Mouse (Mus musculus): ENCODE data around the gene Gzmn.
"Not testable (repeated sequence)": the region's sequence is repeated elsewhere in the genome, so short reads cannot be mapped to it uniquely, and the experiment has no call there.

Gene Gzmn

DNA sequence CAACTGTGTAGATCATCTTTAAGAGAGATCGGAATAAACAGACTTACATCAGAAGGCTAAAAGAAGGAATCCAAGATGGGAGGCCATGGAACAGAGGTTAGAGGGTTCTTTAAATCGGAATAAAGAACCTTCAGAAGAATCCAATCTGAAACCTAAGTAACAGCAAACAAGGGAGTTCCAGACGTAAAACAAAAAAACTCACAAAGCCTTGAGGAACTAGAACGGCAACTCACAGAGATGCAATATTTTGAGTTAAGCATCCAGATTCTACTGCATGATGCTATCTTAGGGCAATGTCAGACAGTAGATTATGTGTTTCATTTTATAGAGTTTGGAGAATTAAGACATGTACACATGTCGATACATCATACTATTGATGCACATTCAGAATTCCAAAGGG is at the start of gene Gzmn:
Gene Gzmn, minus strand, starts transcription at position 101 of the 400 bp plus-strand sequence.
- no peak for DNase-seq (ENCODE audit: low spot score in 2 of 2)

DNA sequence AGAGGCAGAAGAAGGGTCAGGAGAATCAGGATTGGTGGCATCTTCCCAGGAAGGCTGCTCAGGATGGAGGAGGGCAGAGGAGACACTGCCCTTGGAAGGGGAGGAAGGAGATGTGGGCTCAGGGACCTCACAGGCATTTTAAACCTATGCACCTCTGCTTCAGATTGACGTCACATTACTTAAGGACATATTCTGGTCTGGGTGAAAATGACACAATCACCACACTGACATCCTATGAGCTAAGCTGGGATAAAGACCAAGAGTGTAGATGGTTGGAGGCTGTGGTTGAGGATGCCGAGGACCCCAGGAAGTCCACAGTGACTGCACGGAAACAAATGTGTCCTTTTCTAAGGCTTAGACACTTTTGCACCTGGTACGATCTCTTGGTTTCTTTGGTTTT is 36.9 kb upstream of the Gzmn start, which contains the start of gene Gzmf:
Gene Gzmf, minus strand, starts transcription at position 101 of the 400 bp plus-strand sequence.
- DNase-seq (ENCODE audit: low spot score in 2 of 2) = no peak

DNA sequence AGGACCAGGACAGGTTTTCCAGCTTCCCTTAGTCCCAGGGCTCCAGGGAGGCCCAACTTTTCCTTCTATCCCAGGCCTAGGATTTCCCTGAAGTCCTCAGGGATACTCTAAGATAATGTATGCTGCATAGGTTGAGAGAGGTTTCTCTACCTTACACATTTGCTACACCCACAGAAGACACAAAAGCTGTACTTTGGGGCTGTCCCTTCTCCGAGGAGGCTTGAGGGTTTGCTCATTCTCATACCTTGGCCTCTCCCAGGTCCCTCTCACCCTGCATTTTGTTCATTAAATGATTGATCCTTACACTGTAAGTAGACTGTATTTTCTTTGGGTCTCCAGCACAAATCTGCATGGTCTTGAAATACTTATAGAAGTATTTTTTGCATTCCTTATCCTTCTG is 31.2 kb upstream of the Gzmn start:
- no peak for DNase-seq (ENCODE audit: low spot score in 2 of 2)

DNA sequence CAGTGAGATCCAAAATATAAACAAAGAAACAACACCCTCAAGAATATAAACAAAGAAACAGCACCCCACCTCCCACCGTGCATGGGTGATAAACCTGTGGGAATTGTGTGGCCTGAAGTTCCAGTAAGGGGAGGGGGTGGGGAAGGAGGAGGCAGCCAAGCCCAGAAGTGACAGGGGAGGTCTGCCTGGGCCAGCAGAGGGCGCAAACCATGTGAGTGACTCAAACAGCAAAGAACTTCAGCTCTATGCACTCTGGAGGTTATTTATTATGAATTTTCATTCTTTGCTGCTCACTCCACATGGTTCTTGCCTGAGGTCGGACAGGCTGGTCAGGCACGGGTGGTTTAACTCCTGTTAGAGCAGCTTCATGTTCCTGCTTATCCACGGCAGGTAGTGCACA is 30.6 kb upstream of the Gzmn start:
- DNase-seq (ENCODE audit: low spot score in 2 of 2) = peak; percentile 5 to 7

DNA sequence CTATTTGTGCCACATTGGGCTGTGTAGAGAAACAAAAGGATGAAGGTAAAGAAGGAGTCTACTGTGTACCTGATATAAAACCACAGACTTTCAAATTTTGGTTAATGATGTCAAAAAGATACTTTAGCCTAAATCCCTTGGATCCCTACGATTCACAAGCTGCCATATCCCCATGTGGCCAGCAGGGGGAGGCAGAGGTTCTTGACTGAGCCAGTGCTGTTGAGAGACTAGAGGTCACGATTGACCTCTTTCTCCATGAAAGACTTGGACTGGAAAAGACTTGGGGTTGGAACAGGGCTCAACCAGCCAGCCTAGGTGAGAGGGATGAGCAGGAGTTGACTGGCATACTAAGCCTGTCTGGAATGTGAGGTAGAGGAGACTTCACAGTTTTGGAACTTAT is 29.6 kb upstream of the Gzmn start:
- DNase-seq (ENCODE audit: low spot score in 2 of 2) = peak; percentile 60 to 76

DNA sequence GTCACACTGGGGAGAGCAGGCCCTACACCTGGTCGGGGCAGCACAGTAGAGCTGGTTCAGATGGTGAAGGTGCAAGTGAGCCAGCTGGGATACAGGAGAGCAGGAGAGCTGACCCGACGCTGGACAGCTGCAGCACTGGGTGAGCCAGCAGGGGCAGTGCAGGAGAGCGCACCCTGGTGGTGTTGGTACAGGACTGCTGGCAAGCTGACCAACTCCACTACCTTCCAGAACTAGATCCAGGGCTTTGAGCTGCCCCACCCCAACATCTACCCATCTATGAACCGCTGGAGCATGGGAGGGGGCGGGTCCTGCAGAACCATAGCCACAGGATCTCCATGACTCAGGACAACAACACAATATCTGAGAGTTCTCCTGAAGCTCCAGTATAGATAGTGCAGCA is 12.5 kb upstream of the Gzmn start:
- DNase-seq (ENCODE audit: low spot score in 2 of 2) = no peak

DNA sequence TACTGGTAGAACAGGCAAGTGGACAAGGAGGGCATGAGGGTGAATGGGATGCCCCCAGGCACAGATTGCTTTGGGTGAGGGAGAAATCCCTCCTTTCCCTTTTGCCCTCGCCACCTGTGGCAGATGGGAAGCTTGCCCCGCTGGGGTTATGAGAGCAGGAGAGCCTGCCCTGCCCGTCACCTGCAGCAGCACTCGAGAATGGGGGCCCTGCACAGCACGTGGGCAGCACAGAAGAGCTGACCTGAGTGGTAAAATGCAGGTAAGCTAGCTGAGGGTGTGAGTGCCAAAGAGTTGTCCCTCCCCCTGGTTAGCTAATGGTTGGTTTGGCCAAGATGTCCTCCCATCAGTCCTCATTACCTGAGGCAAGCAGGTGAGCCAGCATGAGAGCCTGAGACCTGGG is 12.1 kb upstream of the Gzmn start:
- no peak for DNase-seq (ENCODE audit: low spot score in 2 of 2)

DNA sequence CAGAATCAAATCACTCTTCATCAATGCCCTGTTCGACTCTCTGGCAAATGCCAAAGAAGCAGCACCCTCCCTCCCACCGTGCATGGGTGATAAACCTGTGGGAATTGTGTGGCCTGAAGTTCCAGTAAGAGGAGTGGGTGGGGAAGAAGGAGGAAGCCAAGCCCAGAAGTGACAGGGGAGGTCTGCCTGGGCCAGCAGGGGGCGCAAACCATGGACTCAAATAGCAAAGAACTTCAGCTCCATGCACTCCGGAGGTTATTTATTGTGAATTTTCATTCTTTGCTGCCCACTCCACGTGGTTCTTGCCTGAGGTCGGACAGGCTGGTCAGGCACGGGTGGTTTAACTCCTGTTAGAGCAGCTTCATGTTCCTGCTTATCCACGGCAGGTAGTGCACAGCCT is 3.3 kb upstream of the Gzmn start:
- peak in 1 of 2 experiments; percentile 16 for DNase-seq (ENCODE audit: low spot score in 2 of 2)

DNA sequence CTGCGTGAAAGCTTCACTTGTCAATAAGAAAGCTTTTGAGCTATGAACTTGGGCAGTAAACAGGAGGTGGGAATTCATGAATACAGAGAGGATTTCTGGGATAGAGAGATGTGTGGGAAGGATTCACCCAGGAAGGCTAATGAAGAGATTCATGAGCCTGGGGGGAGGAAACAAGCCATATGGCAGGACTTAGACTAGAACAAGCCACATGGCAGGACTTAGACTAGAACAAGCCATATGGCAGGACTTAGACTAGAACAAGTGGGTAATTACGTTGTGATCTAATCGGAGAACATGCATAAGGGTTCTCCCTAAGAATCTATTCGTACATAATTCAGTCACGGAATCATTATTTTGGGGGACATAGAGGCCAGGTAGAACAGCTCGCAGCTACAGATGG is 1.0 kb downstream of the Gzmn start:
- DNase-seq (ENCODE audit: low spot score in 2 of 2) = peak in 1 of 2 experiments; percentile 5

DNA sequence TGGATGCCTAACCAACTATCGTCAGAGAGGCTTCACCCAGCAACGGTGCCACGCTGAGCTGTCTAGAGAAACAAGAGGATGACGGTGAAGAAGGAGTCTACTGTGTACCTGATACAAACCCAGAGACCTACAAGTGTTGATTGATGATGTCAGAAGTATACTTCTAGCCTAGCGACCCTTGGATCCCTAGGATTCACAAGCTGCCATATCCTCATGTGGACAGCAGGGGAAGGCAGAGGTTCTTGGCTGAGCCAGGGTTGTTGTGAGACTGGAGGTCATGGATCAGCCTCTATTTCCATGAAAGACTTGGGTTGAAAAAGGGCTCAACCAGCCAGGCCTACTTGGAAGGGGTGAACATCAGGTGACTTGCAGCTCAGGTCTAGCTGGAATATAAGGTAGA is 1.7 kb downstream of the Gzmn start:
- no peak for DNase-seq (ENCODE audit: low spot score in 2 of 2)

DNA sequence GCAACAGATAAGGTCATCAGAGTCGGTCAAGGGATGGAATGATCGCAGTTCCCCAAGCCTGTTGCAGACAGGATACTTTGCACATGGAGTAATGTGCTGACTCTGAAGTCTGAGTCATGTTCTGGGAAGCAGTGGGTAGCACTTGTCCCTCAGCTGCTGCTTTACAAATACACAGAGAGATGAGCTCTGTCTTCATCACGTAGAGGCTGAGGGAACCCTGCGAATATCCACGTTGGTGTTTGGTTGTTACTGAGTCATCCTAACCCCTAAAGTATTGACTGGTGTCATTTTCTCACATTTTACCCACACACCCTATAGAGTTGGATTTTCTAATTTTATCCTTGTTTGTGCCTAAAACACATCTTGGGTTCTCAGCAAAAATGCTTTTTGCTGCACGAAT is 6.4 kb downstream of the Gzmn start:
- peak; percentile 33 to 52 for DNase-seq (ENCODE audit: low spot score in 2 of 2)

DNA sequence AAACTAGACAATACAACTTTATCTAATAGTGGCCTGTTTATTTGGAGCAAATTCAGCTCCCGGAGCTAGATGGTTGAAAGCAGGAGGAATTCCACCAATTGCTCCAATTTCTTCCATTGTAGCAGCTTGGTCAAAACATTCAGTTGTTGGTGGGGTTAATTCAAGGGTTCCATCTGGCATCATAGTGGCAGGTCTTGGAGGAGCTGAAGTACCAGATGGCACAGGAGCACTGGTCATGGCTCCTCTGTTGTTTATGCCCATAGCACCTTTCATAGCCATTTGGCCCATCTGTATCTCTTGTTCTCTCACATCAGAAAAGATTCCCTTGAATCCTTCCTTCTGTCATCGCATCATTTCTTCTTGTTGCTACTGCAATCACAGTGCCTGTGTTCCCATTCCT is 12.3 kb downstream of the Gzmn start:
- DNase-seq (ENCODE audit: low spot score in 2 of 2) = no peak

DNA sequence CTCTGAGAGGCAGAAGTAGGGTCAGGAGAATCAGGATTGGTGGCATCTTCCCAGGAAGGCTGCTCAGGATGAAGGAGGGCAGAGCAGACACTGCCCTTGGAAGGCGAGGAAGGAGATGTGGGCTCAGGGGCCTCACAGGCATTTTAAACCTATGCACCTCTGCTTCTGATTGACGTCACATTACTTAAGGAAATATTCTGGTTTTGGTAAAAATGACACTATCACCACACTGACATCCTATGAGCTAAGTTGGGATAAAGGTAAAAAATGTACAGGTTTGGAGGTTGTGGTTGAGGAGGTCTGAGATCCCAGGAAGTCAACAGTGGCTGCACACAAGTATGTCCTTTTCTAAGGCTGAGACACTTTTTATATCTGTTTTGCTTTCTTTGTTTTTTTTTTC is 14.9 kb downstream of the Gzmn start, which contains the start of gene Gzmg:
Gene Gzmg, minus strand, starts transcription at position 101 of the 400 bp plus-strand sequence.
- DNase-seq (ENCODE audit: low spot score in 2 of 2) = not testable (repeated sequence)

DNA sequence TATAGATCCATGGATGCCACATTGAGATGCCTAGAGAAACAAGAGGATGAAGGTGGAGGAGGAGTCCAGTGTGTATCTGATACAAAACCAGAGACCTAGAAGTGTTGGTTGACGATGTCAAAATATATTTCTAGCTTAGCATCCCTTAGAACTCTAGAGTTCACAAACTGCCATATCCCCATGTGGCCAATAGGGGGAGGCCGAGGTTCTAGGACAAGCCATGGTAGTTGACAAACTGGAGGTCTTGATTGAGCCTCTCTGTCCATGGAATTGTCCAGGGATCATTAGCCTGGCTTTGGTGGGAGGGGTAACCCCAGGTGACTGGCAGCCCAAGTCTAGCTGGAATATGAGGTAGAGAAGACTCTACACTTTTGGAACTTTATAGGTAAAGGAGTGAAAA is 19.1 kb downstream of the Gzmn start:
- no peak for DNase-seq (ENCODE audit: low spot score in 2 of 2)

DNA sequence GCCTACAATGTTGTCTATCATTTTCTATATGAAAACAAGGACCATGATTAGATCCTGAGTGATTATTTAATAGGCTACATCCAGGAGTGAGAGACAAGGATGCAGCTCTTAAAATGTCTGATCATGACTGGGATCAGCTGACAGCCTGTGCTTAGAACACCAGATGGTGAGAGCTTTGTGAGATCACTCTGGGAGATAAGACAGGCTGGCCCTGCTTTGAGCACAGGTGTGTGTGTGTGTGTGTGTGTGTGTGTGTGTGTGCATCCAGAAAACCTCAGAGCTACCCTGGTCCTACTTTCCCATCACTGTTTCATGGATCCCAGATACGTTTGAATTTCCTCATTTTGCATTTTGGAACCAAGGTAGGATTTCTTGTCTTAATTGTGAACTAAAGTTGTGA is 40.7 kb downstream of the Gzmn start:
- DNase-seq (ENCODE audit: low spot score in 2 of 2) = not testable (repeated sequence)

DNA sequence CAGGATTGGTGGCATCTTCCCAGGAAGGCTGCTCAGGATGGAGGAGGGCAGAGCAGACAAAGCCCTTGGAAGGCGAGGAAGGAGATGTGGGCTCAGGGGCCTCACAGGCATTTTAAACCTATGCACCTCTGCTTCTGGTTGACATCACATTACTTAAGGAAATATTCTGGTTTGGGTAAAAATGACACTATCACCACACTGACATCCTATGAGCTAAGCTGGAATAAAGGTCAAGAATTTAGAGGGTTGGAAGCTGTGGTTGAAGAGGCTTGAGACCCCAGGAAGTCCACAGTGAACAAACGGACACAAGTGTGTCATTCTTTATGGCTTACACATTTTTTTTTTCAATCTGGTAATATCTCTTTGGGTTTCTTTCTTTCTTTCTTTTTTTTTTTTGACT is 41.9 kb downstream of the Gzmn start, which contains the start of gene Gzmd:
Gene Gzmd, minus strand, starts transcription at position 101 of the 400 bp plus-strand sequence.
- DNase-seq (ENCODE audit: low spot score in 2 of 2) = not testable (repeated sequence)

DNA sequence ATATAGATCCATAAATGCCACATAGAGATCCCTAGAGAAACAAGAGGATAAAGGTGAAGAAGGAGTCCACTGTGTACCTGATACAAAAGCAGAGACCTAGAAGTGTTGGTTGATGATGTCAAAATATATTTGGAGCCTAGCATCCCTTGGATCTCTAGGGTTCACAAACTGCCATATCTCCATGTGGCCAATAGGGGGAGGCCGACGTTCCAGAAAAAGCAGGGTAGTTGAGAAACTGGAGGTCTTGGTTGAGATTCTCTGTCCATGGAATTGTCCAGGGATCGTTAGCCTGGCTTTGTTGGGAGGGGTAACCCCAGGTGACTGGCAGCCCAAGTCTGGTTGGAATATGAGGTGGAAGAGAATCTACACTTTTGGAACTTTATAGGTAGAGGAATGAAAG is 46.1 kb downstream of the Gzmn start:
- no peak for DNase-seq (ENCODE audit: low spot score in 2 of 2)

DNA sequence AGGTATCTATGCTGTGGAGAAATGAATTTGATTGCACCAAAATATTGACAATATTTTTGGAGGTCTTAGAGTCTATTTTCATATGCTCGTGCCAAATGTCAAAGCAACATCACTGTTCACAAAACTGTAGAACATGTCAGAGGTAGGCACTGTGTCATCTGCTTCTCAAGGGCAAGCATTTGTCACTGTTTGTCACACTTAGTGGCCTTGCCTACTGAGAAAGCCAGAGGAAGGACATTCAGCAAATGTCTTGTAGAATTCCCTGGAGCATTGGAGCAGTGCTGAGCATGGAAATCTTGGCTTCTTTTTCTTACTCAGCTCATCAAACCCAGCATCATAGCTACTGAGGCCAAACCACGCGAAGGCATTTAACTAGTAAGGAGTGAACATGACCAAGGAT is 50.9 kb downstream of the Gzmn start:
- no peak for DNase-seq (ENCODE audit: low spot score in 2 of 2)

DNA sequence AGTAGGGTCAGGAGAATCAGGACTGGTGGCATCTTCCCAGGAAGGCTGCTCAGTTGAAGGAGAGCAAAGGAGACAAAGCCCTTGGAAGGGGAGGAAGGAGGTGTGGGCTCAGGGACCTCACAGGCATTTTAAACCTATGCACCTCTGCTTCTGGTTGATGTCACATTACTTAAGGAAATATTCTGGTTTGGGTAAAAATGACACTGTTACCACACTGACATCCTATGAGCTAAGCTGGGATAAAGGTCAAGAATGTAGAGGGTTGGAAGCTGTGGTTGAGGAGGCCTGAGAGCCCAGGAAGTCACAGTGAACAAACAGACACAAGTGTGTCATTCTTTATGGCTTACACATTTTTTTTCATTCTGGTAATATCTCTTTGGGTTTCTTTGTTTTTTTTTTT is 53.9 kb downstream of the Gzmn start, which contains the start of gene Gzme:
Gene Gzme, minus strand, starts transcription at position 101 of the 400 bp plus-strand sequence.
- no peak for DNase-seq (ENCODE audit: low spot score in 2 of 2)
